17 mouse cellular contexts compared by ENCODE assay signal in the genomic region with DNA sequence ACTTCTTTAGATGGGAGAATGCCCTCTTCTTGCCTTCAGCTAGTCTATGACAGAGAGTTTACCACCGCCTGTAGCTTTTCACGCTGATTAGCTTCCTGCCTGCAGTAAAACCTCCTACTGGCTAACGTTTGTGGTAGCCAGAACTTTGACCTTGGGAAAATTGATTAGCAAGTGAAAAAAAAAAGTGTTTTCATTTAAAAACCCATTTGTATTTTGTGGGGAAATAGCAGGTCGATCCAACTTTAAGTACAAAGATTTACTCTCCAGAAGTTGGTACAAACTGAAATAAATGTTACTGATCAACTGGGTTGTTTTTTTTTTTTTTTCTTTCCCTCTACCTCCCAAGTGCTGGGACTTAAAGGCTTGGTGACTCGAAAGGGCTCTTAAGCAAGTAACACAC.
"Had no signal": no experiment of that assay in that cellular context is flagged by ENCODE, and none has a peak within 500 bp of the region (broad histone marks: within the 10 kb centered on the region; RNA-seq: fewer than 3 reads in every experiment).

No protein-coding gene starts in this region.

- H3K4me3 ChIP-seq: layer of hippocampus, adult 2 months; left cerebral cortex, adult 2 months; lung, embryonic 15.5 days; midbrain, embryonic 12.5 days; midbrain, embryonic 15.5 days; neural tube, embryonic 13.5 days had no signal

- H3K9me3 ChIP-seq: lung, embryonic 15.5 days; midbrain, embryonic 12.5 days; midbrain, embryonic 15.5 days; neural tube, embryonic 13.5 days had no signal

- DNase-seq: kidney, adult 2 months; kidney, postnatal 25 days; layer of hippocampus, adult 9-11 months; lung, adult 18-20 months; lung, postnatal 10 days; lung, postnatal 36 days; retina, postnatal 1 day; right cerebral cortex, postnatal 25 days; thymus, adult 18-20 months; thymus, postnatal 36 days had no signal

- H3K9ac ChIP-seq: lung, embryonic 15.5 days; midbrain, embryonic 12.5 days; midbrain, embryonic 15.5 days; neural tube, embryonic 13.5 days had no signal

- ATAC-seq: midbrain, embryonic 15.5 days had no signal

- H3K36me3 ChIP-seq: lung, embryonic 15.5 days; midbrain, embryonic 12.5 days; midbrain, embryonic 15.5 days; neural tube, embryonic 13.5 days had no signal

- H3K27ac ChIP-seq: kidney, postnatal 0 days; layer of hippocampus, adult 2 months; left cerebral cortex, adult 2 months; lung, embryonic 15.5 days; midbrain, embryonic 12.5 days; midbrain, embryonic 15.5 days; neural tube, embryonic 13.5 days had no signal

- H3K4me2 ChIP-seq: lung, embryonic 15.5 days; midbrain, embryonic 12.5 days; midbrain, embryonic 15.5 days; neural tube, embryonic 13.5 days had no signal
